Mouse (Mus musculus) liver, embryonic 14.5 days (tissue): ENCODE measurements around the gene Mchr1.

Source experiments
- CTCF ChIP-seq: IDR thresholded peaks from 2 replicates; pipeline ENCODE4 v1.5.1; 2016; ENCODE audit warnings: antibody characterized with exemption, low read depth, control low read depth
- EP300 ChIP-seq: IDR thresholded peaks from 2 replicates; pipeline ENCODE4 v1.6.1; 2016; ENCODE audit warnings: antibody characterized with exemption, low read depth

DNA sequence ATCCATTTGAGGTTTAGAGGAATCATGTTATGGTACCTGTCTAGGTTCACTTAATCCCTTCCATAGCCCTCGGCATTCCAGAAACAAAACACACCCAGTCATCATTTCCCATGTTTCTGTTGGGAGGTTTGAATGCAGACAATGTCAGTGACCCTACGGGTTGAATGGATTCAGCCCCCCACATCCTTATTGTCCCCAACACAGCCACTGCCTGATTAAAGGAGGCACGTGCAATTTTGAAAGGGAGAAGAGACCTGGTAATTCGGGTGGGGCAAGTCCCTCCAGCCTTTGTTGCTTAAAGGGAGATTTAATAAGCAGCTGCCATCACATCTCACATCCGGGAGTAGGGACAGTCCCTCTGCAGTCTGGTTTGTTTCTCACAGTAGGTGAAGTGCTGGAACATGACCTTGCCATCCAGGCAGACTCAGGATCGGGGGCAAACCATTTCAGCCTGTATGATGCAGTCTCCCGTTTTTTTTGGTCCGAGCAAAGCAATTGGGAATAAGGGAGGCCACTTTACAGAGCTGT, 18.9 kb downstream of the Mchr1 start:
- TF ChIP-seq EP300 (no peak), CTCF (no peak)
